Mouse (Mus musculus) hindlimb bud, embryonic 11.5 days (tissue): Measurements from ENCODE around the gene Mybpc1.

Source experiments
- DNase-seq: peaks from one replicate; pipeline ENCODE4 v3.0.0-alpha.2; 2012; ENCODE audit warnings: low read depth, low spot score; ENCODE audit errors: extremely low spot score

Gene Mybpc1

GRCm38 (mm10) chr10:88604943-88605342, at the start of gene Mybpc1:
Gene Mybpc1, minus strand, starts transcription at chr10:88605152.
- DNase-seq: peak; percentile 54

- no peak for DNase-seq
These were observed 40.5 kb upstream of the Mybpc1 start for GRCm38 (mm10) chr10:88645448-88645847.

GRCm38 (mm10) chr10:88631330-88631953, 26.5 kb upstream of the Mybpc1 start:
- DNase-seq: no peak

- DNase-seq: no peak
These were observed 25.8 kb upstream of the Mybpc1 start for GRCm38 (mm10) chr10:88630663-88631329.

GRCm38 (mm10) chr10:88627052-88627451, 22.1 kb upstream of the Mybpc1 start:
- DNase-seq: no peak

- no peak for DNase-seq
These were observed 21.2 kb upstream of the Mybpc1 start for GRCm38 (mm10) chr10:88626176-88626575.

- DNase-seq: no peak
These were observed 19.3 kb upstream of the Mybpc1 start for GRCm38 (mm10) chr10:88624300-88624699.

GRCm38 (mm10) chr10:88622624-88623023, 17.7 kb upstream of the Mybpc1 start:
- no peak for DNase-seq

- no peak for DNase-seq
These were observed 15.9 kb upstream of the Mybpc1 start for GRCm38 (mm10) chr10:88620809-88621208.

- no peak for DNase-seq
These were observed 8.1 kb upstream of the Mybpc1 start for GRCm38 (mm10) chr10:88613051-88613450.

- DNase-seq: no peak
These were observed 1.7 kb upstream of the Mybpc1 start for GRCm38 (mm10) chr10:88606686-88607085.

- DNase-seq: no peak
These were observed 1.1 kb upstream of the Mybpc1 start for GRCm38 (mm10) chr10:88606065-88606464.

GRCm38 (mm10) chr10:88603773-88604172, 1.2 kb downstream of the Mybpc1 start:
- DNase-seq: no peak

- no peak for DNase-seq
These were observed 1.7 kb downstream of the Mybpc1 start for GRCm38 (mm10) chr10:88603256-88603655.

- no peak for DNase-seq
These were observed 4.4 kb downstream of the Mybpc1 start for GRCm38 (mm10) chr10:88600591-88600990.

- no peak for DNase-seq
These were observed 12.6 kb downstream of the Mybpc1 start for GRCm38 (mm10) chr10:88592316-88592715.

- no peak for DNase-seq
These were observed 13.9 kb downstream of the Mybpc1 start for GRCm38 (mm10) chr10:88591042-88591441.

GRCm38 (mm10) chr10:88584469-88584868, 20.5 kb downstream of the Mybpc1 start:
- DNase-seq: no peak

- no peak for DNase-seq
These were observed 24.2 kb downstream of the Mybpc1 start for GRCm38 (mm10) chr10:88580786-88581185.

- no peak for DNase-seq
These were observed 26.3 kb downstream of the Mybpc1 start for GRCm38 (mm10) chr10:88578651-88579050.

- no peak for DNase-seq
These were observed 30.8 kb downstream of the Mybpc1 start for GRCm38 (mm10) chr10:88574115-88574635.

- no peak for DNase-seq
These were observed 32.8 kb downstream of the Mybpc1 start for GRCm38 (mm10) chr10:88572123-88572522.
